Mouse (Mus musculus): Measurements from ENCODE around the gene Gm11146.

DNA sequence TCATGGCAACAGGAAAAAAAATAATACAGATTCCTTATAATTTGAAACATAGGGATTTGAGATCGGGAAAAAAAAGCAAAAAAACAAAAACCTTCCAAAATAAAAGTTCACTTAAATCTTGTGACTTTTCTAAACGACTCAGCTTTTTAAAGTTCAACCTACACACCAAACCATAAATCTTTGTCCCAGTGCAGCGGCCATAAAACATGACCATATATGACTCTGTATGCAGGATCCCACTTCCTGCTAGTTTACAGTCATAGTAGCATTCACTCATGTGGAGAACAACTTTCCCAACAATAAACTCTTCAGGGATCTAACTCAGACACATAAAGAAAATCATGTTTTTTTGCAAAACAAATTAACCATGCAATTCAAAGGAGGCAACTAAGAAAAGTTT lies 39.0 kb downstream of the Gm11146 start:
- no peak for TF ChIP-seq POLR2A (IDR thresholded peaks at IDR 0.05; ENCODE audit: insufficient read depth, low read depth, low read length)
- TF ChIP-seq CTCF (IDR thresholded peaks at IDR 0.05; ENCODE audit: insufficient read depth, low read depth, low read length) = no peak

All from olfactory bulb, adult 2 months (tissue).